Comparison of ENCODE assay signal across 8 mouse cellular contexts in the genomic region with DNA sequence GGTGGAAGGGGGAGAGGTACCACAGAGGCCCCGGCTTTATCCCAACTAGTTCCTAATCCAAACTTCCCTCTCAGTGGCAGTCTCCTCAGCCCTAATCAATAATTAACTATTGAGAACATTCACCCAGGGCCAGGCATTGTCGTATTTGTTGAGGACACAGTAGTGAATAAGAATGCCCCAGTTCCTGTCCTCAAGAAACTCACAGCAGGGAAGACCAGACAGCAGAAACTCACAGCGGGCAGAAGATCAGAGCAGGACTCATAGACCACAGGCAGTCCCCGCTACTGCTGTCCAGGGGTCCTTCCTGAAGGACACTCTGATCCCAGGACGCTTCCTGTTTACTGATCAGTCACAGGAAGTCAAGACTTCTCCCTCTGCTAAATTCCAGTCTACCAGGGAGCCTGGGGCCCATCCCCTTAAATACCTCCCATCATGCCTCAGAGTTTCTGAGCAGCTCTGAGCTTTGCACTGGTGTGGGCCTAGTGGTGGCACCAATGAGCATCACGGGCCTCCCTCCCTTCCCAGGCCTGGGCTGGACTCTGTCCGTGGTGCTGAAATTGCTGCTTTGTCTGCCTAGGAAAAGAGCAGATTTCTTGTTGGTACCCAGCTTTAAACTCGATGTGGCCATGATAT. TPM values are rescaled to one million over a fixed set of nuclear protein-coding genes. Genes with fewer than 3 reads are reported as not detected.
DNase-seq lines count a peak whose midpoint lies in the region; ATAC-seq and TF ChIP-seq lines count a peak whose summit lies in the region.

No protein-coding gene starts in this region.

- H3K4me3 ChIP-seq in lung, postnatal 0 days (ENCODE audit: low read depth, low read length), result no peak overlapping the region

- H3K36me3 ChIP-seq in lung, postnatal 0 days (ENCODE audit: insufficient read depth, low read length), result no peaks in the 10 kb centered on the region

- H3K27me3 ChIP-seq in lung, postnatal 0 days (replicated peaks; ENCODE audit: insufficient read depth, low read length), result no peaks in the 10 kb centered on the region

- no peaks in the 10 kb centered on the region for H3K4me1 ChIP-seq in lung, postnatal 0 days (ENCODE audit: insufficient read depth, low read depth, low read length)

- ATAC-seq in CD4-positive, CD25-positive, alpha-beta regulatory T cell, adult 4 months, result no peak
- peak; percentile 84 for ATAC-seq in lung, postnatal 0 days
- no peak for ATAC-seq in activated CD4-positive, CD25-positive, alpha-beta regulatory T cell, adult 4 months

- 6% methylated on average over 8 of the region's 8 CpGs for WGBS in lung, postnatal 0 days

- TF ChIP-seq EP300 in lung, postnatal 0 days (IDR thresholded peaks at IDR 0.05), result peak; percentile 78

- peak; percentile 21 for DNase-seq in CD4-positive, CD25-positive, alpha-beta regulatory T cell, adult 2 months (ENCODE audit: low read depth, low spot score)
- peak; percentile 65 for DNase-seq in urinary bladder, postnatal 25 days (ENCODE audit: low spot score)
- no peak for DNase-seq in urinary bladder, adult 2 months (ENCODE audit: low spot score)
- DNase-seq in kidney, adult 18-20 months, result peak; percentile 35
- DNase-seq in lung, postnatal 0 days (ENCODE audit: low spot score), result peak; percentile 87
- DNase-seq in yolk sac, embryonic 10.5 days (ENCODE audit: low spot score), result peak; percentile 74

- no peak overlapping the region for H3K27ac ChIP-seq in lung, postnatal 0 days (ENCODE audit: low read length)

- H3K9ac ChIP-seq in lung, postnatal 0 days (replicated peaks; ENCODE audit: low read depth), result no peak overlapping the region

- no peaks in the 10 kb centered on the region for H3K9me3 ChIP-seq in lung, postnatal 0 days (ENCODE audit: low read length)

- peak; percentile 60 for TF ChIP-seq CTCF in lung, postnatal 0 days (IDR thresholded peaks at IDR 0.05)

- no peak overlapping the region for H3K4me2 ChIP-seq in lung, postnatal 0 days (replicated peaks; ENCODE audit: low read depth, low read length)

RNA-seq across cellular contexts. Expression of a gene that starts 45.6 kb away (rescaled TPM):
- polyA plus RNA-seq in CD4-positive, CD25-positive, alpha-beta regulatory T cell, adult 4 months (2017; shearing (Covaris generic)), result under 1 TPM; 0.34 to 0.48 TPM
- 13.8 and 28.1 TPM in 2 replicates for polyA plus RNA-seq in urinary bladder, adult 2 months (2012; rRNA removed)
- polyA plus RNA-seq in lung, postnatal 0 days (2015; fragmentation: Nextera tagmentation; extraction: Ambion mirVana), result 8.2 and 10.2 TPM in 2 replicates
- polyA plus RNA-seq in activated CD4-positive, CD25-positive, alpha-beta regulatory T cell, adult 4 months (2017; shearing (Covaris generic)), result 1 to 10 TPM; 1.2 to 1.5 TPM
